Mouse (Mus musculus) liver, embryonic 14.5 days (tissue): ENCODE data around the gene Trim41.

ENCODE experiments used
- CTCF ChIP-seq: IDR thresholded peaks from 2 replicates; pipeline ENCODE4 v1.5.1; 2016; ENCODE audit warnings: antibody characterized with exemption, low read depth, control low read depth
- EP300 ChIP-seq: IDR thresholded peaks from 2 replicates; pipeline ENCODE4 v1.6.1; 2016; ENCODE audit warnings: antibody characterized with exemption, low read depth

GRCm38 (mm10) chr11:48798308-48798707 lies 18.8 kb downstream of the Trim41 start:
- TF ChIP-seq CTCF (no peak), EP300 (no peak)
